Mouse (Mus musculus) kidney, postnatal 0 days (tissue): ENCODE data around the gene Tex19.2. TPM values are rescaled to one million over a fixed set of nuclear protein-coding genes. Genes with fewer than 3 reads are reported as not detected.

Source experiments
- ATAC-seq: fragments of 200-750 bp; cut with Nextera tagmentation; replicated peaks from 2 replicates; pipeline ENCODE4 v1.8.0; 2017; ENCODE audit warnings: low read depth, moderate number of reproducible peaks, moderate TSS enrichment, moderate library complexity; ENCODE audit not compliant: low FRiP score
- DNase-seq: peaks from one replicate; pipeline ENCODE4 v3.0.0-alpha.2; 2016; ENCODE audit warnings: low spot score
- H3K27ac ChIP-seq: fragments of 300-500 bp; sonication (generic); 2 replicates; pipeline ENCODE4 v1.5.1; 2014; ENCODE audit warnings: mild to moderate bottlenecking
- H3K27me3 ChIP-seq: fragments of 300-500 bp; sonication (generic); 2 replicates; pipeline ENCODE4 v1.6.1; 2014; ENCODE audit warnings: low read length, mixed read lengths; ENCODE audit not compliant: insufficient read depth
- H3K36me3 ChIP-seq: fragments of 300-500 bp; sonication (generic); 2 replicates; pipeline ENCODE4 v1.6.1; 2014; ENCODE audit warnings: low read length, mixed read lengths; ENCODE audit not compliant: insufficient read depth
- H3K4me1 ChIP-seq: fragments of 300-500 bp; sonication (generic); replicated peaks from 2 replicates; pipeline ENCODE4 v1.6.1; 2014; ENCODE audit warnings: antibody characterized with exemption, low read length, mixed read lengths; ENCODE audit not compliant: insufficient read depth
- H3K4me2 ChIP-seq: fragments of 300-500 bp; sonication (generic); 2 replicates; pipeline ENCODE4 v1.6.1; 2014; ENCODE audit warnings: mild to moderate bottlenecking, low read length, moderate library complexity, mixed read lengths
- H3K4me3 ChIP-seq: fragments of 300-500 bp; sonication (generic); replicated peaks from 2 replicates; pipeline ENCODE4 v1.5.1; 2014; ENCODE audit warnings: low read depth, low read length
- H3K9ac ChIP-seq: fragments of 300-500 bp; sonication (generic); 2 replicates; pipeline ENCODE4 v1.6.1; 2014; ENCODE audit warnings: low read depth, low read length
- H3K9me3 ChIP-seq: fragments of 300-500 bp; sonication (generic); replicated peaks from 2 replicates; pipeline ENCODE4 v1.6.1; 2016; ENCODE audit warnings: low read length, inconsistent platforms, mixed read lengths
- CTCF ChIP-seq: IDR thresholded peaks from 2 replicates; pipeline ENCODE4 v1.5.1; 2016; ENCODE audit warnings: antibody characterized with exemption, low read depth, mild to moderate bottlenecking, moderate library complexity
- WGBS: fragments of 180-500 bp; shearing (Covaris S2); extraction: QIAGEN DNeasy Blood & Tissue Kit; methylation state at CpG from one replicate; pipeline ENCODE4 v1.1.7; 2014; 5-methylcytosine and 5-hydroxymethylcytosine counted together
- polyA plus RNA-seq: library from polyadenylated mRNA; unstranded; fragments of >200 nt; fragmentation: Nextera tagmentation; extraction: Ambion mirVana; gene quantifications from 2 replicates; pipeline ENCODE4 v1.2.1, GENCODE M21; 2015

The Tex19.2 gene
- polyA plus RNA-seq, 1 experiment from 2014 or later = 0.05 TPM

- Histone ChIP-seq H3K36me3 (no peaks in the 10 kb centered on the region), H3K4me3 (no peak overlapping the region), H3K9ac (no peak overlapping the region), H3K27me3 (no peaks in the 10 kb centered on the region), H3K27ac (no peak overlapping the region), H3K4me1 (no peaks in the 10 kb centered on the region), H3K4me2 (no peak overlapping the region), H3K9me3 (no peaks in the 10 kb centered on the region)
- WGBS = 52% methylated on average over 4 of the region's 4 CpGs
- no peak for TF ChIP-seq CTCF
- DNase-seq (no peak), ATAC-seq (no peak)
Observed at GRCm38 (mm10) chr11:121090943-121091342, 27.5 kb downstream of the Tex19.2 start.

- H3K27ac ChIP-seq = no peak overlapping the region
- H3K4me3 ChIP-seq = no peak overlapping the region
- no peak for TF ChIP-seq CTCF
- H3K9ac ChIP-seq = no peak overlapping the region
- DNase-seq = no peak
- H3K36me3 ChIP-seq = no peaks in the 10 kb centered on the region
- H3K27me3 ChIP-seq = no peaks in the 10 kb centered on the region
- H3K4me1 ChIP-seq = no peaks in the 10 kb centered on the region
- 84% methylated on average over 2 of the region's 2 CpGs for WGBS
- ATAC-seq = no peak
- no peak overlapping the region for H3K4me2 ChIP-seq
- H3K9me3 ChIP-seq = no peaks in the 10 kb centered on the region
Observed at GRCm38 (mm10) chr11:121089756-121090546, 28.5 kb downstream of the Tex19.2 start.

- Histone ChIP-seq H3K9ac (no peak overlapping the region), H3K27me3 (no peaks in the 10 kb centered on the region), H3K4me3 (no peak overlapping the region), H3K9me3 (no peaks in the 10 kb centered on the region), H3K4me1 (no peaks in the 10 kb centered on the region), H3K4me2 (no peak overlapping the region), H3K36me3 (no peaks in the 10 kb centered on the region), H3K27ac (no peak overlapping the region)
- DNase-seq = no peak
- WGBS = 77% methylated on average over 6 of the region's 6 CpGs
- no peak for TF ChIP-seq CTCF
- ATAC-seq = no peak
Observed at GRCm38 (mm10) chr11:121088997-121089396, 29.5 kb downstream of the Tex19.2 start.

GRCm38 (mm10) chr11:121086296-121086695 is 32.2 kb downstream of the Tex19.2 start:
- no peak overlapping the region for H3K9ac ChIP-seq
- no peak overlapping the region for H3K4me3 ChIP-seq
- TF ChIP-seq CTCF = no peak
- no peaks in the 10 kb centered on the region for H3K9me3 ChIP-seq
- ATAC-seq = 0 out of 2 replicates have a peak, but pooled peaks have one; percentile 31
- H3K27me3 ChIP-seq = no peaks in the 10 kb centered on the region
- no peak for DNase-seq
- no peak overlapping the region for H3K27ac ChIP-seq
- no peak overlapping the region for H3K4me2 ChIP-seq
- H3K4me1 ChIP-seq = 0 out of 2 replicates have a peak, but pooled peaks cover 3% of the 10 kb centered on the region
- WGBS = 65% methylated on average over 4 of the region's 4 CpGs
- no peaks in the 10 kb centered on the region for H3K36me3 ChIP-seq

- peak; percentile 31 for DNase-seq
- TF ChIP-seq CTCF = no peak
- WGBS = 57% methylated on average over 5 of the region's 5 CpGs
- H3K9ac ChIP-seq = no peak overlapping the region
- peak; percentile 62 for ATAC-seq
- no peaks in the 10 kb centered on the region for H3K27me3 ChIP-seq
- H3K27ac ChIP-seq = peak overlapping the region; percentile 38; the same call in 1 of the 2 replicates
- H3K9me3 ChIP-seq = no peaks in the 10 kb centered on the region
- no peak overlapping the region for H3K4me2 ChIP-seq
- H3K36me3 ChIP-seq = no peaks in the 10 kb centered on the region
- H3K4me3 ChIP-seq = no peak overlapping the region
- H3K4me1 ChIP-seq = 0 out of 2 replicates have a peak, but pooled peaks cover 3% of the 10 kb centered on the region
Observed at GRCm38 (mm10) chr11:121085181-121085580, 33.3 kb downstream of the Tex19.2 start.

- 35% methylated on average over 6 of the region's 6 CpGs for WGBS
- no peak overlapping the region for H3K9ac ChIP-seq
Observed at GRCm38 (mm10) chr11:121082857-121083500, 35.5 kb downstream of the Tex19.2 start.

More at GRCm38 (mm10) chr11:121082857-121083500, 35.5 kb downstream of the Tex19.2 start:
- Histone ChIP-seq H3K36me3 (no peaks in the 10 kb centered on the region), H3K4me3 (no peak overlapping the region), H3K27ac (peak overlapping the region; percentile 6; the same call in 1 of the 2 replicates), H3K9me3 (no peaks in the 10 kb centered on the region), H3K4me2 (no peak overlapping the region), H3K4me1 (0 out of 2 replicates have a peak, but pooled peaks cover 3% of the 10 kb centered on the region), H3K27me3 (no peaks in the 10 kb centered on the region)
- DNase-seq = peak; percentile 58
- ATAC-seq = no peak
- no peak for TF ChIP-seq CTCF
